Mouse (Mus musculus) G1E (cell line): ENCODE results near the gene Myo18a. TPM values are rescaled to one million over a fixed set of nuclear protein-coding genes. Genes with fewer than 3 reads are reported as not detected.

Experiments used
- ATAC-seq: 2 replicates; pipeline ENCODE4 v1.8.0; 2016; ENCODE audit warnings: mild to moderate bottlenecking; ENCODE audit not compliant: insufficient number of reproducible peaks, poor library complexity, low FRiP score, severe bottlenecking; ENCODE audit errors: extremely low read depth
- DNase-seq: peaks from one replicate; pipeline ENCODE4 v3.0.0; 2012; ENCODE audit warnings: low spot score
- H3K27me3 ChIP-seq: 2 replicates; pipeline ENCODE4 v1.6.1; 2012; ENCODE audit warnings: mild to moderate bottlenecking, low read length, inconsistent platforms; ENCODE audit not compliant: insufficient read depth
- H3K36me3 ChIP-seq: replicated peaks from 2 replicates; pipeline ENCODE3; 2012; ENCODE audit warnings: mild to moderate bottlenecking, inconsistent platforms
- H3K4me1 ChIP-seq: 2 replicates; pipeline ENCODE4 v1.6.1; 2012; ENCODE audit warnings: low read depth, low read length, inconsistent platforms, mixed read lengths; ENCODE audit not compliant: insufficient read depth
- H3K4me3 ChIP-seq: 2 replicates; pipeline ENCODE4 v1.5.1; 2012; ENCODE audit warnings: low read depth, mild to moderate bottlenecking, inconsistent platforms, low read length, moderate library complexity, mixed read lengths
- H3K9me3 ChIP-seq: replicated peaks from 2 replicates; pipeline ENCODE4 v1.6.1; 2012; ENCODE audit warnings: inconsistent platforms
- CTCF ChIP-seq: IDR thresholded peaks from 2 replicates; pipeline ENCODE4 v1.5.1; 2012; ENCODE audit warnings: low read depth, low read length, inconsistent platforms, mixed read lengths
- GATA1 ChIP-seq: IDR thresholded peaks from 2 replicates; pipeline ENCODE4 v1.6.1; 2012; ENCODE audit warnings: borderline replicate concordance, low read length, inconsistent platforms, mixed read lengths
- GATA2 ChIP-seq: IDR thresholded peaks from 2 replicates; pipeline ENCODE4 v1.6.1; 2012; ENCODE audit warnings: low read depth, low read length, inconsistent platforms, borderline replicate concordance
- POLR2AphosphoS5 ChIP-seq: IDR thresholded peaks from 2 replicates; pipeline ENCODE4 v1.6.1; 2012; ENCODE audit warnings: low read depth, low read length, inconsistent platforms; ENCODE audit not compliant: insufficient replicate concordance
- TAL1 ChIP-seq: conservative IDR thresholded peaks from 2 replicates; pipeline ENCODE4 v1.6.1; 2012; ENCODE audit warnings: low read depth, low read length, inconsistent platforms, mixed read lengths
- polyA plus RNA-seq: library from polyadenylated mRNA; stranded (reverse); fragments of >175 nt; gene quantifications from 2 replicates; pipeline ENCODE4 v1.2.3, GENCODE M21; 2012
- total RNA-seq, 2 experiments: library from RNA; stranded (forward) in 1 of 2; stranded (reverse) in 1 of 2; fragments of 200-1000 nt in 1 of 2; fragments of >200 nt in 1 of 2; fragmentation: Nextera tagmentation in 1 of 2; gene quantifications; 2 replicates each; pipeline ENCODE4 v1.2.3; 2014 to 2017

Myo18a gene
- total and polyA plus RNA-seq, 3 experiments = 32.7 to 59.4 (median 53.1) TPM

DNA sequence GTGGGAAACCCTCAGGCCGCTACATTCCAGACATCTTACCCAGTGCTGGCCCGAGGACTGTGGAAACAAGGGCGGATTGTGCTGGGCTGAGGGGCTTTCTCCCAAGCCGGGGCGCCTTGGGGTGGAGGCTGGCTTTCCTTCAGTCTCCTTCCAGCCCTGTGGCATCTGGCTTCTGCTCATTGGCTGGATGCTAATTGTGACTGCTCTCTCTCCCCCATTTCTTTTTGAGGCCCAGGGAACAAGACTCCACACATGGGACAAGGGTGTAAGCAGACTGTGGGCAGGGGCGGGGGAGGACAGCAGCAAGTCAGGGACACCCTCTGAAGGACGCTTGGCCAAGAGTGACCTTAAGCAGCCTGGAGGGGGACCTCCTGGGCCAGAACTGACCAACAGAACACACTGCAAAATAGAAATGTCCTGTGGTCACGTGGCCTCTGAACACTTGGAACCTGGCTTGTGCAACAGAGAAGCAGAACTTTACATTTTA is 28.2 kb downstream of the Myo18a start:
- H3K36me3 ChIP-seq = peaks cover 49% of the 10 kb centered on the region
- peaks cover 70% of the 10 kb centered on the region for H3K4me1 ChIP-seq
- ATAC-seq (no peak), DNase-seq (no peak)
- no peaks in the 10 kb centered on the region for H3K27me3 ChIP-seq
- no peaks in the 10 kb centered on the region for H3K9me3 ChIP-seq
- H3K4me3 ChIP-seq = peak overlapping the region; percentile 64; the same call in 1 of the 2 replicates
- TF ChIP-seq TAL1 (no peak), GATA1 (no peak), POLR2AphosphoS5 (no peak)

DNA sequence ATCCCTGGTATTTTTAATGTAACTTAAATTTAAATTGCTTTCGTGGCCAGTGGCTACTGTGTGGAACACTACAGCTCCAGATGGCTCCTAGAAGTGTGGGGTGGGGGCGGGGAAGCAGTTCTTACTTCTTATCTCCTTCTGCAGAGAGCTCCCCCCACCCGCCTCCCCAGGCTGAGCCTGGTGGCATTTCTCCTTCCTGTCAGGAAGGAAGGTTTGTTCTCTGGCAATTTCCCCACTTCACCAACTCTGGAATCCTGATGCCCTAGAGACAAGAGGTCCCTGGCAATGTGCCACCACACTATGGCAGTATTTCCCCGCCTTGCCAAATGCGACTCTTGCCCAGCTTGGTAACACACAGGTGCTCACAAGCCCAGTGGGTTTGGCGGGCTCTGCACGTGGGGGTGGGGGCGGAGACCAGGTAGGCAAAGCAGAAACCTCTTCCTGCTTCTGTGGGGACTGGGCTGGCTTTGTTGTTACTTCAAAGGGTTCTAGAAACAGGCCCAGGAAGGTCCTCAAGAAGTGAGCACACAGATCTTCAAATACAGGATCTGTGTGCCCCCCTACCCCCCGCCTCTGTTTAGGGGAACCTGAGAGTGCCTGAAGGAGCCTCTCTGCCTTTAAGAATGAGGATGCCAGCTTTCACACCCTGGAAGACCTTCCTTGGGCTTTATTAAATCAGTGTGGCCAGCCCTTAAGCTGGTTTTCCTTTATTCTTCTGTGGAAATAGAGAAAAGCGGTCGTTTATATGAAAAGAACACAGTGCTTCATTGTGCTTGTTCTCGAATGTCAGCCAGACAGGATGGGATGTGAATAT is 28.9 kb downstream of the Myo18a start:
- ATAC-seq (no peak; the same call in 1 of the 2 replicates), DNase-seq (peak; percentile 70)
- peak overlapping the region; percentile 65; the same call in 1 of the 2 replicates for H3K4me3 ChIP-seq
- peaks cover 46% of the 10 kb centered on the region for H3K36me3 ChIP-seq
- H3K4me1 ChIP-seq = peaks cover 64% of the 10 kb centered on the region
- TF ChIP-seq POLR2AphosphoS5 (no peak), TAL1 (peak; percentile 80), CTCF (no peak)
- no peaks in the 10 kb centered on the region for H3K27me3 ChIP-seq
- no peaks in the 10 kb centered on the region for H3K9me3 ChIP-seq

DNA sequence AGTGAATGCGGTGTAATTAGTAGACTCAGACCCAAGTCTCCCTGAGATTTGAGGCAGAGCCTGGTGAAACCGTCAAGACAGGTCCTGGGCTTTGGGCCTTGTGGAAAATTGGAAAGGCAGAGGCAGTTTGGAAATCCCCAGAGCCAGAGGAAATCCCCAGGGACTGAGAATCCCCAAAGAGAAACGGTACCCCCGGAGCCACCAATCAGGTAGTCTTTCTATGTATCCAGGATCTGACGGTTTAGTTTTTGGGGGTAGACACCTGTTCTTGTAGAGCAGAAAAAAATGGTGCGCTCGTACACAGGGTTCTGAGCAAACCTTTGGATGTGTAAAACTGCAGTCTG is 29.5 kb downstream of the Myo18a start:
- Histone ChIP-seq H3K4me1 (peaks cover 59% of the 10 kb centered on the region), H3K27me3 (no peaks in the 10 kb centered on the region), H3K36me3 (peaks cover 46% of the 10 kb centered on the region), H3K4me3 (no peak overlapping the region; the same call in 1 of the 2 replicates), H3K9me3 (no peaks in the 10 kb centered on the region)
- ATAC-seq (no peak), DNase-seq (no peak)
- no peak for TF ChIP-seq POLR2AphosphoS5
- no peak for TF ChIP-seq GATA2
- TF ChIP-seq GATA1 = no peak
- no peak for TF ChIP-seq TAL1
- no peak for TF ChIP-seq CTCF

DNA sequence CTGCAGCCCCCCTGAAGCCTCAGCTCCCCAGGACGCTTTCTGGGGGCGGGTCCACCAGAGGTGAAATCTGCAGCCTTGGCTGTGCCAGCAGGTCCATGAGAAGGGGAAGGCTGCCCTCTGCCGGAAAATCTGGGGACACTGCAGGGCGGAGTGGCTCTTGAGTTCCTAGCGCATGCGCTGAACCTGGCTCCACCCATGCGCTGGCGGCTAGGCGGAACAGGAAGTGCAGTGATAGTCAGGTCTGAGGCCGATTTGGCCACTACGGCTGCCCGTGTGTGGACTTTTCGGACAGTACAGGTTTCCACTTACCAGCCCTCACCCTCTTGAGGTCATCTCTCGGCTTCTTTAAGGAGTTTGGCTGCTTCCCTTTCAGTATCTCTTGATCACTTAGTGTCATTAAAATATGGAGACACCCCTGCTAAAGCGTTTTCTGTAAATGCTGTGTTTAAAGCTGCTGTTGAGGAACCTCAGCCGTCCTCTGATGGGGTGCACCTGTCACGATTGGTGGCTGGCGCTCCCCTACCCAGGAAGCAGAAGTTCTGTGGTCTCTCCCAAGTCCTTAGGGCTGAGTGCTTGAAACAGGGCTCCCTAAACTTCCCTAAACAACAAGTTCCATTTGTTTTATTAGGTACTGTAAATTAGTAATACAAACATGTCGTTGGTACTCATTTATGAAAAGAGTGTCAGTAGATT is 30.3 kb downstream of the Myo18a start:
- H3K4me1 ChIP-seq = peaks cover 50% of the 10 kb centered on the region
- H3K4me3 ChIP-seq = peak overlapping the region; percentile 68
- H3K9me3 ChIP-seq = no peaks in the 10 kb centered on the region
- H3K36me3 ChIP-seq = peaks cover 39% of the 10 kb centered on the region
- ATAC-seq = peak; percentile 75
- no peaks in the 10 kb centered on the region for H3K27me3 ChIP-seq
- TF ChIP-seq CTCF (peak; percentile 91), GATA2 (no peak)
- peak; percentile 79 for DNase-seq

DNA sequence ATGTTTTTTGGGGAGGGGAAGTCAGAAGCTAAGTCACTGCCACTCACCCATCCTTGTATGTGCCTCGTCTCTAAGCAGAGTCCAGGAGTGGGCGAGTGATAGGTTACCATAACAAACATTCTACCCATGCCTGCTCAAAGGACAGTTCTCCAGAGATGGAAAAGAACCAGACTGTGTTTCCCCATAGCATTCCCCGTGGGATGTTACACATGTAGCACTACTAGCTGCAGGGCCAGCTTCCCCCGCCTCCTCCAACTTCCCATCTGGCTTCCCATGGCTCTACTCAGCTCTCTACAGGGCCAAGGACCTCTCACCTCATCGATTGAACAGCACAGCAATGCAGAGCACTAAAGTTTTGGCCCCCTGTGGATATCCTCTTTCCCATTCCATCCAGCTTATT is 32.2 kb downstream of the Myo18a start:
- TF ChIP-seq POLR2AphosphoS5 = no peak
- no peak for TF ChIP-seq TAL1
- TF ChIP-seq GATA1 = no peak
- no peak for TF ChIP-seq CTCF
- TF ChIP-seq GATA2 = no peak
- no peak for ATAC-seq

DNA sequence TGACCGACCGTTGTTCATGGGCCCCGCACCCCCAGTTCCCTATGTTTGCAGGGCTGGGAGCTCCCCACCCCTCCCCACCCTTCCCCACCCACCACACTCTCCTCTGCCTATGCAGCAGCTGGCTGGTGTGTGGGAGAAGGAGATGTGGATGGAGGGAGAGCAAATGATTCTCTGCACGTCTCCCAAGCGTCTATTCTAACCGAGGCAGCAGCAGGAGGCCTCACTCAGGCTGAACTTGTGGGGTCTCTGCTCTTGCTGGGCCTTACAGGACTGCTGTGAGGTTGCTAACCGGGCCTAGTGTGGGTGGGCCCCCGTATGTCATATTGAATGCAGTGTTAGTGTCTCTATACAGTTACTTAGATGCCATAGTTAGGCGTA is 37.4 kb downstream of the Myo18a start:
- no peak overlapping the region for H3K4me3 ChIP-seq
- ATAC-seq (no peak), DNase-seq (no peak)
- no peak for TF ChIP-seq GATA2
- no peak for TF ChIP-seq CTCF
- TF ChIP-seq POLR2AphosphoS5 = no peak
- TF ChIP-seq GATA1 = no peak
- no peak for TF ChIP-seq TAL1
- no peaks in the 10 kb centered on the region for H3K27me3 ChIP-seq
- peaks cover 69% of the 10 kb centered on the region for H3K36me3 ChIP-seq
- H3K9me3 ChIP-seq = no peaks in the 10 kb centered on the region
- H3K4me1 ChIP-seq = peaks cover 30% of the 10 kb centered on the region

More for the DNA sequence above, 32.2 kb downstream of the Myo18a start:
- Histone ChIP-seq H3K9me3 (no peaks in the 10 kb centered on the region), H3K4me3 (no peak overlapping the region), H3K36me3 (peaks cover 50% of the 10 kb centered on the region), H3K4me1 (peaks cover 42% of the 10 kb centered on the region), H3K27me3 (no peaks in the 10 kb centered on the region)
- no peak for DNase-seq
